Mouse (Mus musculus): Measurements from ENCODE around the gene Aldh1l1. TPM values are rescaled to one million over a fixed set of nuclear protein-coding genes. Genes with fewer than 3 reads are reported as not detected.

Aldh1l1 gene
- polyA plus RNA-seq, 1 experiment from 2014 or later = 4.1 TPM

GRCm38 (mm10) chr6:90508197-90508624, 22.0 kb downstream of the Aldh1l1 start:
- Histone ChIP-seq H3K27me3 (ENCODE audit: control insufficient read depth, insufficient read depth, low read length) (no peaks in the 10 kb centered on the region), H3K9ac (ENCODE audit: low read length) (no peak overlapping the region), H3K4me2 (no peak overlapping the region), H3K9me3 (ENCODE audit: control insufficient read depth, low read length) (no peaks in the 10 kb centered on the region), H3K4me1 (ENCODE audit: control insufficient read depth, insufficient read depth, low read length) (peaks cover 4% of the 10 kb centered on the region; the same call in 1 of the 2 replicates), H3K36me3 (ENCODE audit: control insufficient read depth, insufficient read depth, low read length) (no peaks in the 10 kb centered on the region), H3K27ac (ENCODE audit: low read depth, low read length) (no peak overlapping the region), H3K4me3 (ENCODE audit: low read depth, low read length) (no peak overlapping the region)
- WGBS = 49% methylated on average over 4 of the region's 4 CpGs
- DNase-seq (ENCODE audit: low spot score, missing footprints) (no peak), ATAC-seq (ENCODE audit: low FRiP score) (no peak)

GRCm38 (mm10) chr6:90509085-90509484, 22.9 kb downstream of the Aldh1l1 start:
- WGBS = 71% methylated on average over 6 of the region's 6 CpGs
- no peak for ATAC-seq (ENCODE audit: low FRiP score)

GRCm38 (mm10) chr6:90512416-90512815, 26.2 kb downstream of the Aldh1l1 start:
- DNase-seq (ENCODE audit: low spot score, missing footprints) (no peak), ATAC-seq (ENCODE audit: low FRiP score) (no peak)
- Histone ChIP-seq H3K27ac (ENCODE audit: low read depth, low read length) (no peak overlapping the region), H3K4me2 (no peak overlapping the region), H3K4me3 (ENCODE audit: low read depth, low read length) (no peak overlapping the region), H3K4me1 (ENCODE audit: control insufficient read depth, insufficient read depth, low read length) (peaks cover 4% of the 10 kb centered on the region; the same call in 1 of the 2 replicates), H3K9me3 (ENCODE audit: control insufficient read depth, low read length) (no peaks in the 10 kb centered on the region), H3K27me3 (ENCODE audit: control insufficient read depth, insufficient read depth, low read length) (no peaks in the 10 kb centered on the region), H3K36me3 (ENCODE audit: control insufficient read depth, insufficient read depth, low read length) (no peaks in the 10 kb centered on the region), H3K9ac (ENCODE audit: low read length) (no peak overlapping the region)
- WGBS = 85% methylated on average over 5 of the region's 5 CpGs

More at GRCm38 (mm10) chr6:90509085-90509484, 22.9 kb downstream of the Aldh1l1 start:
- Histone ChIP-seq H3K4me3 (ENCODE audit: low read depth, low read length) (no peak overlapping the region), H3K36me3 (ENCODE audit: control insufficient read depth, insufficient read depth, low read length) (no peaks in the 10 kb centered on the region), H3K9ac (ENCODE audit: low read length) (no peak overlapping the region), H3K27me3 (ENCODE audit: control insufficient read depth, insufficient read depth, low read length) (no peaks in the 10 kb centered on the region), H3K9me3 (ENCODE audit: control insufficient read depth, low read length) (no peaks in the 10 kb centered on the region), H3K4me2 (no peak overlapping the region), H3K27ac (ENCODE audit: low read depth, low read length) (no peak overlapping the region), H3K4me1 (ENCODE audit: control insufficient read depth, insufficient read depth, low read length) (peaks cover 4% of the 10 kb centered on the region; the same call in 1 of the 2 replicates)
- DNase-seq (ENCODE audit: low spot score, missing footprints) = no peak

- no peak overlapping the region for H3K9ac ChIP-seq (ENCODE audit: low read length)
- no peak overlapping the region for H3K4me3 ChIP-seq (ENCODE audit: low read depth, low read length)
- H3K4me2 ChIP-seq = no peak overlapping the region
- H3K9me3 ChIP-seq (ENCODE audit: control insufficient read depth, low read length) = no peaks in the 10 kb centered on the region
- H3K36me3 ChIP-seq (ENCODE audit: control insufficient read depth, insufficient read depth, low read length) = no peaks in the 10 kb centered on the region
- no peak overlapping the region for H3K27ac ChIP-seq (ENCODE audit: low read depth, low read length)
- 75% methylated on average over 5 of the region's 5 CpGs for WGBS
- no peak for DNase-seq (ENCODE audit: low spot score, missing footprints)
- no peaks in the 10 kb centered on the region for H3K27me3 ChIP-seq (ENCODE audit: control insufficient read depth, insufficient read depth, low read length)
- no peak for ATAC-seq (ENCODE audit: low FRiP score)
- H3K4me1 ChIP-seq (ENCODE audit: control insufficient read depth, insufficient read depth, low read length) = peaks cover under 1% of the 10 kb centered on the region; the same call in 1 of the 2 replicates
These were observed 27.0 kb downstream of the Aldh1l1 start for GRCm38 (mm10) chr6:90513074-90513856.

GRCm38 (mm10) chr6:90514369-90514768, 28.1 kb downstream of the Aldh1l1 start:
- Histone ChIP-seq H3K27ac (ENCODE audit: low read depth, low read length) (no peak overlapping the region), H3K9me3 (ENCODE audit: control insufficient read depth, low read length) (no peaks in the 10 kb centered on the region), H3K9ac (ENCODE audit: low read length) (no peak overlapping the region), H3K27me3 (ENCODE audit: control insufficient read depth, insufficient read depth, low read length) (no peaks in the 10 kb centered on the region), H3K4me1 (ENCODE audit: control insufficient read depth, insufficient read depth, low read length) (no peaks in the 10 kb centered on the region), H3K4me3 (ENCODE audit: low read depth, low read length) (no peak overlapping the region), H3K4me2 (no peak overlapping the region), H3K36me3 (ENCODE audit: control insufficient read depth, insufficient read depth, low read length) (no peaks in the 10 kb centered on the region)
- DNase-seq (ENCODE audit: low spot score, missing footprints) (no peak), ATAC-seq (ENCODE audit: low FRiP score) (no peak)

- H3K9ac ChIP-seq (ENCODE audit: low read length) = no peak overlapping the region
- no peak overlapping the region for H3K4me2 ChIP-seq
- no peaks in the 10 kb centered on the region for H3K4me1 ChIP-seq (ENCODE audit: control insufficient read depth, insufficient read depth, low read length)
- H3K4me3 ChIP-seq (ENCODE audit: low read depth, low read length) = no peak overlapping the region
- DNase-seq (ENCODE audit: low spot score, missing footprints) (peak; percentile 98), ATAC-seq (ENCODE audit: low FRiP score) (peak; percentile 87)
- H3K9me3 ChIP-seq (ENCODE audit: control insufficient read depth, low read length) = no peaks in the 10 kb centered on the region
- no peaks in the 10 kb centered on the region for H3K36me3 ChIP-seq (ENCODE audit: control insufficient read depth, insufficient read depth, low read length)
- 35% methylated on average over 4 of the region's 4 CpGs for WGBS
- H3K27me3 ChIP-seq (ENCODE audit: control insufficient read depth, insufficient read depth, low read length) = no peaks in the 10 kb centered on the region
- no peak overlapping the region for H3K27ac ChIP-seq (ENCODE audit: low read depth, low read length)
These were observed 28.7 kb downstream of the Aldh1l1 start for GRCm38 (mm10) chr6:90514883-90515405.

- Histone ChIP-seq H3K4me2 (no peak overlapping the region), H3K9ac (ENCODE audit: low read length) (no peak overlapping the region), H3K27me3 (ENCODE audit: control insufficient read depth, insufficient read depth, low read length) (no peaks in the 10 kb centered on the region), H3K36me3 (ENCODE audit: control insufficient read depth, insufficient read depth, low read length) (no peaks in the 10 kb centered on the region), H3K27ac (ENCODE audit: low read depth, low read length) (no peak overlapping the region), H3K4me3 (ENCODE audit: low read depth, low read length) (no peak overlapping the region), H3K4me1 (ENCODE audit: control insufficient read depth, insufficient read depth, low read length) (no peaks in the 10 kb centered on the region), H3K9me3 (ENCODE audit: control insufficient read depth, low read length) (no peaks in the 10 kb centered on the region)
- ATAC-seq (ENCODE audit: low FRiP score) (no peak), DNase-seq (ENCODE audit: low spot score, missing footprints) (no peak)
- 78% methylated on average over 3 of the region's 3 CpGs for WGBS
These were observed 32.7 kb downstream of the Aldh1l1 start for GRCm38 (mm10) chr6:90518892-90519291.

- Histone ChIP-seq H3K4me2 (no peak overlapping the region), H3K36me3 (ENCODE audit: control insufficient read depth, insufficient read depth, low read length) (no peaks in the 10 kb centered on the region), H3K4me1 (ENCODE audit: control insufficient read depth, insufficient read depth, low read length) (no peaks in the 10 kb centered on the region), H3K27me3 (ENCODE audit: control insufficient read depth, insufficient read depth, low read length) (no peaks in the 10 kb centered on the region), H3K9ac (ENCODE audit: low read length) (no peak overlapping the region), H3K27ac (ENCODE audit: low read depth, low read length) (no peak overlapping the region), H3K4me3 (ENCODE audit: low read depth, low read length) (no peak overlapping the region), H3K9me3 (ENCODE audit: control insufficient read depth, low read length) (no peaks in the 10 kb centered on the region)
- ATAC-seq (ENCODE audit: low FRiP score) = no peak
- DNase-seq (ENCODE audit: low spot score, missing footprints) = no peak
- WGBS = 81% methylated on average over 5 of the region's 5 CpGs
These were observed 33.1 kb downstream of the Aldh1l1 start for GRCm38 (mm10) chr6:90519375-90519774.

- Histone ChIP-seq H3K4me1 (ENCODE audit: control insufficient read depth, insufficient read depth, low read length) (no peaks in the 10 kb centered on the region), H3K36me3 (ENCODE audit: control insufficient read depth, insufficient read depth, low read length) (no peaks in the 10 kb centered on the region), H3K27ac (ENCODE audit: low read depth, low read length) (no peak overlapping the region), H3K4me3 (ENCODE audit: low read depth, low read length) (no peak overlapping the region), H3K27me3 (ENCODE audit: control insufficient read depth, insufficient read depth, low read length) (no peaks in the 10 kb centered on the region), H3K4me2 (no peak overlapping the region), H3K9ac (ENCODE audit: low read length) (no peak overlapping the region), H3K9me3 (ENCODE audit: control insufficient read depth, low read length) (no peaks in the 10 kb centered on the region)
- 71% methylated on average over 3 of the region's 3 CpGs for WGBS
- DNase-seq (ENCODE audit: low spot score, missing footprints) (no peak), ATAC-seq (ENCODE audit: low FRiP score) (no peak)
These were observed 40.2 kb downstream of the Aldh1l1 start for GRCm38 (mm10) chr6:90526406-90526805.

Data from midbrain, embryonic 11.5 days (tissue).